Mouse (Mus musculus) bone marrow, adult 2 months (tissue): ENCODE data around the gene Ufc1.

Source experiments
- CTCF ChIP-seq: fragments of 200-500 bp; IDR thresholded peaks from 2 replicates; pipeline ENCODE4 v1.5.1; 2011; ENCODE audit warnings: low read length, control low read depth; ENCODE audit not compliant: control insufficient read depth, insufficient read depth
- POLR2A ChIP-seq: fragments of 200-500 bp; IDR thresholded peaks from 2 replicates; pipeline ENCODE4 v1.6.1; 2011; ENCODE audit warnings: low read depth, mild to moderate bottlenecking, control low read depth, low read length, borderline replicate concordance; ENCODE audit not compliant: control insufficient read depth

DNA sequence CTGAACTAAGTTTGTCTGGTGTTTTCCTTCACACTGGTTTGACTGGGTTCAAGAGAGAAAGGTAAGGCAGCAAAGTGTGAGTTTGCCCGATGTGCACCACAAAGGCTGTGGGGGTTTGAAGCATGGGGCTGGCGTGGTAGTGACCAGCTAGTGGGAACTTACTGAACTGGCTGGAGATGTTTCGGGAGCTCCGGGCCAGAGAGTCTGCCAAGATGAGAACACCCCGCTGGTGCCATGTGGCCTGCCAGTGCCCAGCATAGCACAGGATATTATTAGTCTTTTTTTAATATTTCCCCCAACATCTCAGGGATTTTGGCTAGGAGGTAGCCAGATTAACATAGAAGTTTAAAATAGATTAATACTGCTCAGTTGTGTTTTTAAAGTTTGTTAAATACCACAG, 25.3 kb upstream of the Ufc1 start:
- no peak for TF ChIP-seq POLR2A
- no peak for TF ChIP-seq CTCF
